Mouse (Mus musculus) retina, adult 2 months (tissue): ENCODE results near the gene Birc5.
"Not testable (repeated sequence)": the region's sequence is repeated elsewhere in the genome, so short reads cannot be mapped to it uniquely, and the experiment has no call there.

Experiments used
- DNase-seq: peaks from one replicate; pipeline ENCODE4 v3.0.0-alpha.2; 2012; ENCODE audit warnings: low read depth, low spot score

Gene Birc5

DNA sequence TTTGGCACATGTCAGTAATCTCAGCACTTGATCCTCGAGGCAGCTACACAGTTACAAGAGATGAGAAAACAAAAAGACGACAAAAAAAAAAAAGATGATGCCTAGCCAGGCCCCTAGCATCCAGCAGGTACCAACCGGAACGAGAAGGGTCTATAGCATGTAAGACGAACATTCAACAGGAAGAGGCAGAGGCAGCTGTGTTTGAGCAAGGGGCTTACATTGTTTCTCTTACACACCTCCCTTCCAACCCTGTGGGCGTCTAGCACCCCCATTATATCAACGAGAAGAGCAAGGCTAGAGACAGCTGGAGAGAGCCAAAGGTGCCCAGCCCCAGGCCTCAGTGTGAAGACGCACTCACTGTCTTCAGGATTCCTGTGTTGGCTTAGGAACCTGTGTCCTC, 22.1 kb upstream of the Birc5 start:
- DNase-seq: no peak

GRCm38 (mm10) chr11:117827386-117827785, 21.7 kb upstream of the Birc5 start:
- no peak for DNase-seq

DNA sequence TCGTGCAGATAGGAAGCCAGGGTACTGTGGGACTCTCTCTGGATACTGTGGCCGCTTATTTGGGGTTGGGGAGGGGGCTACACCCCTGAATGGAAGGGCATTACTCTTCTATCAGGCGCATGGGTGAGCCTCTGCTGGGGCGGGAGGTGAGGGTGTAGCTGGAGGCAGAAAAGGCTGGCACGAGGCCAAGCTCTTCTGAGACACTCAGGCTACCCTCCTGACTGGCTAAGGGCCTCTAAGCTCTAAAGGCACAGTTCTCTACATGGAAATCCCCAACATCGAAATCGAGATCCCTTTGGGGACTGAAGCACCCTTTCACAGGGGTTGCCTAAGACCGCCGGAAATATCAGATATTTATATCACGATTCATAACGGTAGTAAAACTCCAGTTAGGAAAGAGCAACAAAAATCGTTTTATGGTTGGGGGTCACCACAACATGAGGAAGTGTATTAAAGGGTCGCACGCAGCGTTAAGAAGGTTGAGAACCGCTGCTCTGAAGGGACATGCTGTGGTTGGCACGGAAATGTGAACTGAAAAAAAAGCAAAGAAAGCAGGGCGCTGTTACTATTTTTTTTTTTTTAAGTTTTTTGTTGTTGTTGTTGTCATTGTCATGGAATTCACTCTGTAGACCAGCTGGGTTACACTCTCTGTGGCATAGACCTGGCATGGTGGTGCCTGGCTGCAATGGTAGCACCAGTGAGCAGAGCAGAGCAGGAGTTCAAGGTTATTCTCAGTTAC, 20.7 kb upstream of the Birc5 start:
- DNase-seq: no peak

- DNase-seq: no peak
Measured at GRCm38 (mm10) chr11:117828888-117829604, 20.0 kb upstream of the Birc5 start.

DNA sequence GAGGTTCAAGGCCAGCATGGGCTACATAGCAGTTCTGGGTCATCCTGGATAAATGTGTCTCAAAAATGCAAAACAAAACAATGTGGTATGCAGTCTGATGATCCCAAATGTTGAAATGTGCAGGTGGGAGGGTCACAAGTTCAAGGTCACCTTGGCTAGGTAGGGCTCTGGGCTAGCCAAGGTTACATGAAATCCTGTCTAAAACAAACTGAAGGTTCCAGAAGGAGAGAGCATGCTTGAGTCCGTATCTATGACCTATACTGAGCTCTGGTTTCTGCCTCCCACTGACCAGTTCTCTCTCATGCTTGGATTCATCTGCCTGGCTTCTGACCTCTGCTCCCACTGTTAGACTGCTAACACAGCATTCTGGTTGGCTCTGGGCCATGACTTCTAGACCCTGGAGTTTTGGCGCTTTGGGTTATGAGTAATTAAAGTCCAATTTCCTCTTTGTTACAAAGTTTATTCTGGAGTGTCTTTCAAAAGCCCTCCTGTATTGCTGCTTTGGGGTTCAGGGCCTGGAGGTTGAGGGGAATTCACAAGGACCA, 19.3 kb upstream of the Birc5 start:
- no peak for DNase-seq

GRCm38 (mm10) chr11:117830401-117830800, 18.6 kb upstream of the Birc5 start:
- no peak for DNase-seq

- no peak for DNase-seq
Measured at GRCm38 (mm10) chr11:117832086-117832969, 16.7 kb upstream of the Birc5 start.

DNA sequence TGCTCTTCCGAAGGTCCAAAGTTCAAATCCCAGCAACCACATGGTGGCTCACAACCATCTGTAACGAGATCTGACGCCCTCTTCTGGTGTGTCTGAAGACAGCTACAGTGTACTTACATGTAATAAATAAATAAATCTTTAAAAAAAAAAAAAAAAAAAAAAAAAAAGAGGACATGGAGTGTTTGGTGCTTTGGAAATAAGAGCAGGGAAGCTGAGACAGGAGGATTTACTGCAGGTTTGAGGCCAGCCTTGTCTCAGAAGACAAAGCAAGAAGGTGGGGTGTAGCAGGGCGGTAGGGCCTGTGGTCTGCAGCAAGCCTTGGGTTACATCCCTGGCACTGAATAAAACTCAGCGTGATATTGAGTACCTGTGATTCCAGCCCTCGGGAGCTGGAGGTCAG, 15.5 kb upstream of the Birc5 start:
- not testable (repeated sequence) for DNase-seq

DNA sequence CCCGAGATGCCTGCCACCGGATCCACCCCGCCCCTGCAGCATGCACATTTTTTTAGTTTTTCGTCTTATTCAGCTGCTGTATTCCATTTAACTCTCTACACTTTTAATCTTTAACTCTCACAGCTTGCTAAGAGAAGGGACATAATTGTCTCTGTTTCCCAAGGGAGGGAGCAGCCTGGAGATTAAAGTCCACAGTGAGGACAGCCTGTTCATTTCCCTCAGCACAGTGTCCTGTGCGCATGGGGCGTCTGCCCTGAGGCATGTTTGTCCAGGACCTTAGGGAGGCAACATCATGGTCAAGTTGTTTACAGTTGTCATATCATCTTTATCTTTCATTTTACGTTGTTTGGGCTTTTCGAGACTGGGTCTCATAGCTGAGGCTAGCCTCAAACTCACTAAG, 15.0 kb upstream of the Birc5 start:
- DNase-seq: no peak

DNA sequence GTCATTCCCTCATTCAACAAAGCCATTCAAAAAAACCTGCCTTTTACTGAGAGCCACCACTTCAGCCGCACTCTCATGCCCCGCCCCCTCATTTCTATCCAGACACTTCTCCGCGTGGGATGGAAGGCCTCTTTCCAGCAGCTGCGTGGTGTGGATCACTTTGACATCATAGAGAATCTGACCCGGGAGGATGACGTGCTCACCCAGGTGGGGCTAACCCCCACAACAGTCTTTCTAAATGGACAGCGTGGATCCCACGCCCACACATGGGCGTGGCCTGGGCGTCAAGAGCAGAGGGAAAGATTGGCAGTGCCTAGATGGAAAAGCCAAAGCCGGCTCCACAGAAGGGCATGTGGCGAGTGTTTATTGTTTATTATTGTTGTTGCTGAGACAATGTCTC, 12.7 kb upstream of the Birc5 start:
- no peak for DNase-seq

DNA sequence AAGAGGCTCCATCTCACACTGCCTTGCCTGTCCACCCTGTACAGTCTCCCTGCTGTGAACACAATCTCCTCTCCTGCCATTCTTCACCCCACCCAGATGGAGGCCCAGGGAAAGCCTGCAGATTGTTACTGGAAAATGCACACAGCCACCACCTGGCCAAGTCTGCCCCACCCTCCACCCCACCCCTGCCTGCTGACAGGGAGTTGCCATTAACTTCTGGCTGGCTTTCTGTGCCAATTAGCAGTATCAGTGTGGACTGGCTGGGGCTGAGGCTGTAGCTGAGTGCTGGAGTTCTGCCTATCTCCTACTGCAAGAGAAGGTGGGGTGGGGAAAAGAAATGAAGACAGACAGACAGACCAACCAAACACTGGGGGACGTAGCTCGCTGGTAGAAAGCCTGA, 10.5 kb upstream of the Birc5 start:
- DNase-seq: no peak

- DNase-seq: no peak
Measured at GRCm38 (mm10) chr11:117839021-117839420, 10.0 kb upstream of the Birc5 start.

- DNase-seq: no peak
Measured at GRCm38 (mm10) chr11:117840910-117841309, 8.1 kb upstream of the Birc5 start.

- no peak for DNase-seq
Measured at GRCm38 (mm10) chr11:117843434-117843833, 5.6 kb upstream of the Birc5 start.

DNA sequence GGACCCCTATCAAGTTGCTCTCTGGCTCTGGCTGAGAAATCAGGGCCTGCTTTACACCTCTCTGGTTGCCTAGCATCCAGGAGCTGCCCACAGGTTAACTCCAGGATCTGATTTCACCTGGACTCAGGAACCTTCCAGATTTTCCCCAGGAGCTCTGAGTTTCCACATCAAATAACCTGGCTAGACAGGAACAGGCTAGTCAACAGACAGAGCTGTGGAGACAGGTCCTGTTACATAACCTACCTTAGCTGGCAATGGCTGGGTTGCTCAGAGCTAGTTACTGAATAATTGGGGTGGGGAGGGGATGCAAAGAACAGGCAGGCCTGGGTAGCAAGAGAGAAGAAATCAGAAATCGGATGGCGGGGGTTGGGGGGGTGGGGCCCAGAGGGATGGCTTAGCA, 4.1 kb upstream of the Birc5 start:
- no peak for DNase-seq

DNA sequence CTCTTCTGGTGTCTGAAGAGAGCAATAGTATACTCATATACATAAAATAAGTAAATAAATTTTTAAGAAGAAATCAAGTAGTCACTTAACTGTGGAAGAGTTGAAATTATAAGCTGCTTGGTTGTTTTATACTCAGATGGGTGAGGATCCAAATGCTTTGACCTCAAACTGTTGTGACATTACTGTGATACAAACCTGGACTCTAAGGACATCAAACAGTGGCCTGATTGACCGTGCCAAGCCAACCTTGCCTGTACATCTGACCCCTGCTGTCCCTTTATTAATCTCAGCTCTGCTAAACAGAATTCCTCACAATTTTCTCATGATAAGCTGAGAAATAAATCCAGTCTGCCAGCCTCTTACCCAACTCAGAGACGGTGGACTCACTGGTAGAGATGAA, 3.4 kb upstream of the Birc5 start:
- no peak for DNase-seq

- no peak for DNase-seq
Measured at GRCm38 (mm10) chr11:117846640-117847039, 2.4 kb upstream of the Birc5 start.

GRCm38 (mm10) chr11:117847593-117848215, 1.3 kb upstream of the Birc5 start:
- DNase-seq: no peak

DNA sequence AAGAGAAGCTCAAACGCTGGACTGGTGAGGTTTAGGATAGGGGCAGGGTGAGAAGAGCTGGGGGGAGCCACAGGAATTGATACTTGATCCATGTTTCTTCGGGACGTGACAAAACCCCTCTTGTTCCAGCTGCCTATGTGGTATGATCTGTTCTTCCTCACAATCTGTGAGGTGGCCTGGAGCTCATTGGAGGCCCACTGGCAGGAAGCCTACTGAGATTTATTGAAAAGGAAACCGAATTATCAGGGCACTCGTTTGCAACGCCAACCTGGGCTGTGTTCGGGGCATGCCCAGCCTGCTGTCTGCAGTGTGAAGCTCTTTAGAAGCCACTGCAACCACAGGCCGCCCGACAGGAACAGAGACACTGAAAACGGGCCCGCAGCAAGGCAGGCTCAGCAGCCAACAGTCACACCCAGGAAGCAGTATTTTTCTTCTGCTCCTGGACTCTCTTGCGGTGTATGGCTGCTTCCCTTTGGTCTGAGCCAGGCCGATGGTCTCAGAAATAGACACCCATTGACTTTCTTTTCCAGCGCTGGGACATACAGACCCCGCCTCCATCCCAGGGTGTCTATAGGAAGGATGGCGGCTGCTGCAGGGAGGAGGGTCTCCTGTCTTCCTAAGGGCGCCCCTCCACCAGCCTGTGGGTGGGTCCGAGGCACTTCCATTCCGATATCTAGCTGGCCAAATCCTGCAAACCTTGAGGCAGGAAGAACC, 623 bp upstream of the Birc5 start:
- no peak for DNase-seq

GRCm38 (mm10) chr11:117852875-117853274, 3.8 kb downstream of the Birc5 start:
- no peak for DNase-seq

- no peak for DNase-seq
Measured at GRCm38 (mm10) chr11:117854241-117854640, 5.2 kb downstream of the Birc5 start.
